In genomic region chr4:107196454-107196853, GRCm38 (mm10) we compare ENCODE assay signal across 31 mouse cellular contexts. TPM values are rescaled to one million over a fixed set of nuclear protein-coding genes. Genes with fewer than 3 reads are reported as not detected.
"Had no signal": no experiment of that assay in that cellular context is flagged by ENCODE, and none has a peak within 500 bp of the region (broad histone marks: within the 10 kb centered on the region; RNA-seq: fewer than 3 reads in every experiment).

No protein-coding gene starts in this region.

- H3K9me3 ChIP-seq: heart, embryonic 10.5 days; heart, embryonic 12.5 days; hindbrain, embryonic 10.5 days; hindbrain, embryonic 12.5 days; intestine, embryonic 15.5 days; limb, embryonic 13.5 days; limb, embryonic 15.5 days had no signal

- ATAC-seq: hindbrain, embryonic 16.5 days; inflammation-experienced regulatory T-cells, adult 6 months; intestine, embryonic 15.5 days; intestine, postnatal 0 days had no signal

- H3K4me2 ChIP-seq: heart, embryonic 12.5 days; hindbrain, embryonic 12.5 days; hindbrain, embryonic 14.5 days; intestine, embryonic 15.5 days; limb, embryonic 13.5 days; limb, embryonic 15.5 days had no signal

- H3K27me3 ChIP-seq: heart, embryonic 12.5 days; hindbrain, embryonic 12.5 days; intestine, embryonic 15.5 days; limb, embryonic 13.5 days; limb, embryonic 15.5 days had no signal

- H3K9ac ChIP-seq: heart, embryonic 12.5 days; hindbrain, embryonic 12.5 days; hindbrain, embryonic 14.5 days; intestine, embryonic 15.5 days; limb, embryonic 13.5 days; limb, embryonic 15.5 days had no signal

- H3K4me1 ChIP-seq: heart, embryonic 10.5 days; heart, embryonic 12.5 days; hindbrain, embryonic 10.5 days; hindbrain, embryonic 12.5 days; intestine, embryonic 15.5 days; limb, embryonic 13.5 days; limb, embryonic 15.5 days had no signal

- H3K27ac ChIP-seq: gastrocnemius, adult 2 months; heart, adult 2 months; heart, embryonic 10.5 days; hindbrain, embryonic 10.5 days; hindbrain, embryonic 12.5 days; hindbrain, embryonic 14.5 days; intestine, embryonic 15.5 days; layer of hippocampus, adult 2 months; left cerebral cortex, adult 2 months; limb, embryonic 13.5 days; limb, embryonic 15.5 days had no signal

- H3K4me3 ChIP-seq: gastrocnemius, adult 2 months; heart, adult 2 months; heart, embryonic 10.5 days; heart, embryonic 12.5 days; hindbrain, embryonic 10.5 days; hindbrain, embryonic 12.5 days; intestine, embryonic 15.5 days; layer of hippocampus, adult 2 months; left cerebral cortex, adult 2 months; limb, embryonic 13.5 days; limb, embryonic 15.5 days had no signal

- DNase-seq: gastrocnemius, adult 2 months; gastrocnemius, postnatal 10 days; gastrocnemius, postnatal 25 days; heart, adult 2 months; heart, postnatal 10 days; heart, postnatal 4 days; kidney, adult 18-20 months; kidney, adult 8-10 months; kidney, postnatal 10 days; kidney, postnatal 25 days; kidney, postnatal 4 days; left cerebral cortex, postnatal 4 days had no signal

RNA-seq across cellular contexts. Expression of gene Ldlrad1, which starts 12.5 kb away (rescaled TPM):
- polyA plus RNA-seq: heart, embryonic 10.5 days; heart, embryonic 12.5 days; heart, embryonic 14.5 days; heart, embryonic 16.5 days; hindbrain, embryonic 10.5 days; hindbrain, embryonic 12.5 days; hindbrain, embryonic 14.5 days; hindbrain, embryonic 16.5 days; intestine, embryonic 15.5 days; intestine, postnatal 0 days; kidney, embryonic 14.5 days; kidney, embryonic 16.5 days; limb, embryonic 11.5 days; limb, embryonic 13.5 days; limb, embryonic 15.5 days; liver, adult 2 months had no signal
